In genomic region chr2:145188828-145189227, GRCm38 (mm10) we compare ENCODE assay signal across 23 mouse cellular contexts. TPM values are rescaled to one million over a fixed set of nuclear protein-coding genes. Genes with fewer than 3 reads are reported as not detected.
DNase-seq lines count a peak whose midpoint lies in the region; ATAC-seq and TF ChIP-seq lines count a peak whose summit lies in the region.
"Had no signal": no experiment of that assay in that cellular context is flagged by ENCODE, and none has a peak within 500 bp of the region (broad histone marks: within the 10 kb centered on the region; RNA-seq: fewer than 3 reads in every experiment).

No protein-coding gene starts in this region.

- H3K27ac ChIP-seq in liver, postnatal 0 days (ENCODE audit: low read depth): no peak overlapping the region
- H3K27ac ChIP-seq: embryonic facial prominence, embryonic 15.5 days; forebrain, embryonic 10.5 days; heart, adult 2 months; heart, embryonic 15.5 days; hindbrain, embryonic 15.5 days had no signal

- TF ChIP-seq EP300 in liver, postnatal 0 days (IDR thresholded peaks at IDR 0.05; ENCODE audit: low read depth): no peak

- no peaks in the 10 kb centered on the region for H3K36me3 ChIP-seq in liver, postnatal 0 days (replicated peaks; ENCODE audit: insufficient read depth, low read length)
- H3K36me3 ChIP-seq in megakaryocyte, embryonic 14.5 days (replicated peaks; ENCODE audit: low read length): peaks cover 48% of the 10 kb centered on the region
- H3K36me3 ChIP-seq: embryonic facial prominence, embryonic 15.5 days; forebrain, embryonic 10.5 days; heart, embryonic 15.5 days; hindbrain, embryonic 15.5 days had no signal

- no peak overlapping the region for H3K4me2 ChIP-seq in liver, postnatal 0 days (ENCODE audit: low read depth, low read length)
- H3K4me2 ChIP-seq: embryonic facial prominence, embryonic 15.5 days; heart, embryonic 11.5 days; heart, embryonic 15.5 days; hindbrain, embryonic 15.5 days had no signal

- no peak overlapping the region for H3K4me3 ChIP-seq in liver, postnatal 0 days (ENCODE audit: low read depth, low read length)
- peak overlapping the region; percentile 50 for H3K4me3 ChIP-seq in megakaryocyte, embryonic 14.5 days (replicated peaks)
- H3K4me3 ChIP-seq: embryonic facial prominence, embryonic 15.5 days; erythroblast, embryonic 14.5 days; forebrain, embryonic 10.5 days; heart, adult 2 months; heart, embryonic 15.5 days; hindbrain, embryonic 15.5 days had no signal

- WGBS in liver, postnatal 0 days (ENCODE audit: insufficient replicate concordance): 30% methylated on average over 2 of the region's 2 CpGs

- TF ChIP-seq CTCF in liver, postnatal 0 days (IDR thresholded peaks at IDR 0.05; ENCODE audit: low read depth): no peak

- no peak for ATAC-seq in liver, postnatal 0 days
- ATAC-seq in granulocyte monocyte progenitor cell, adult 5-6 weeks (replicated peaks; ENCODE audit: poor library complexity, severe bottlenecking): peak; percentile 97
- ATAC-seq: forebrain, embryonic 14.5 days had no signal

- DNase-seq in liver: peak; percentile 5
- DNase-seq in liver, postnatal 0 days: no peak
- DNase-seq in natural killer cell, adult 2 months (ENCODE audit: low spot score in 2 of 2): no peak
- DNase-seq in gastrocnemius, adult 18-20 months (ENCODE audit: low spot score): no peak
- no peak for DNase-seq in retina, embryonic 14.5 days (ENCODE audit: low spot score)
- DNase-seq: adrenal gland, adult 2 months; adrenal gland, postnatal 25 days; cerebellum, adult 2 months; cerebellum, postnatal 10 days; embryo, embryonic 11 days; gastrocnemius, postnatal 10 days; heart, adult 2 months; heart, postnatal 14 days had no signal

- H3K4me1 ChIP-seq in liver, postnatal 0 days (ENCODE audit: insufficient read depth): no peaks in the 10 kb centered on the region
- peaks cover 96% of the 10 kb centered on the region for H3K4me1 ChIP-seq in megakaryocyte, embryonic 14.5 days
- H3K4me1 ChIP-seq: embryonic facial prominence, embryonic 15.5 days; forebrain, embryonic 10.5 days; heart, embryonic 15.5 days had no signal

- no peak overlapping the region for H3K9ac ChIP-seq in liver, postnatal 0 days (replicated peaks)
- H3K9ac ChIP-seq: embryonic facial prominence, embryonic 15.5 days; heart, embryonic 15.5 days; hindbrain, embryonic 15.5 days had no signal

- H3K9me3 ChIP-seq in liver, postnatal 0 days (ENCODE audit: low read length): no peaks in the 10 kb centered on the region
- no peaks in the 10 kb centered on the region for H3K9me3 ChIP-seq in megakaryocyte, embryonic 14.5 days
- H3K9me3 ChIP-seq: embryonic facial prominence, embryonic 15.5 days; forebrain, embryonic 10.5 days; heart, embryonic 15.5 days; hindbrain, embryonic 15.5 days had no signal

- no peaks in the 10 kb centered on the region for H3K27me3 ChIP-seq in liver, postnatal 0 days (ENCODE audit: insufficient read depth, low read length)
- no peaks in the 10 kb centered on the region for H3K27me3 ChIP-seq in megakaryocyte, embryonic 14.5 days (replicated peaks)
- H3K27me3 ChIP-seq: embryonic facial prominence, embryonic 15.5 days; heart, embryonic 15.5 days; hindbrain, embryonic 15.5 days had no signal

RNA-seq across cellular contexts. Expression of gene Slc24a3, which starts 21.3 kb away (rescaled TPM):
- 0.40 TPM in 2 replicates for polyA plus RNA-seq in liver, postnatal 0 days (2015; fragmentation: Nextera tagmentation; extraction: Ambion mirVana)
- total RNA-seq in granulocyte monocyte progenitor cell, adult 5-6 weeks (2014; fragmentation: Nextera tagmentation): 0.75 and 4.6 TPM in 2 replicates
- total RNA-seq in granulocyte monocyte progenitor cell, adult 5-6 weeks (2017): 3.0 and 3.1 TPM in 2 replicates
- polyA plus RNA-seq in megakaryocyte, embryonic 14.5 days (2012; ENCODE audit: insufficient read depth, low replicate concordance): 66.1 and 106 TPM in 2 replicates
- total RNA-seq in gastrocnemius, adult 18-20 months (2021): 1 to 10 TPM in 1 of 2 experiments, under 1 TPM in 1; 0.89 to 1.4 TPM
- total RNA-seq: CH12.LX had no signal
